Mouse (Mus musculus) midbrain, embryonic 14.5 days (tissue): ENCODE data around the gene Kif1bp. TPM values are rescaled to one million over a fixed set of nuclear protein-coding genes. Genes with fewer than 3 reads are reported as not detected.
"Not testable (repeated sequence)": the region's sequence is repeated elsewhere in the genome, so short reads cannot be mapped to it uniquely, and the experiment has no call there.

Experiments used
- ATAC-seq: fragments of 200-750 bp; cut with Nextera tagmentation; 2 replicates; pipeline ENCODE4 v1.8.0; 2017; ENCODE audit warnings: moderate number of reproducible peaks, moderate library complexity; ENCODE audit not compliant: low FRiP score, low TSS enrichment
- DNase-seq: peaks from one replicate; pipeline ENCODE4 v3.0.0-alpha.2; 2015
- H3K27ac ChIP-seq: fragments of 300-500 bp; sonication (generic); replicated peaks from 2 replicates; pipeline ENCODE4 v1.5.1; 2014; ENCODE audit warnings: mild to moderate bottlenecking, low read depth, low read length, moderate library complexity
- H3K27me3 ChIP-seq: fragments of 300-500 bp; sonication (generic); 2 replicates; pipeline ENCODE4 v1.6.1; 2014; ENCODE audit warnings: low read length, control low read depth, mixed read lengths; ENCODE audit not compliant: control insufficient read depth, insufficient read depth
- H3K36me3 ChIP-seq: fragments of 300-500 bp; sonication (generic); 2 replicates; pipeline ENCODE4 v1.6.1; 2014; ENCODE audit warnings: low read length, control low read depth; ENCODE audit not compliant: control insufficient read depth, insufficient read depth
- H3K4me1 ChIP-seq: fragments of 300-500 bp; sonication (generic); 2 replicates; pipeline ENCODE4 v1.6.1; 2014; ENCODE audit warnings: mild to moderate bottlenecking, antibody characterized with exemption, low read length, control low read depth; ENCODE audit not compliant: control insufficient read depth, insufficient read depth
- H3K4me2 ChIP-seq: fragments of 300-500 bp; sonication (generic); 2 replicates; pipeline ENCODE4 v1.6.1; 2014; ENCODE audit warnings: mild to moderate bottlenecking, low read length, moderate library complexity
- H3K4me3 ChIP-seq: fragments of 300-500 bp; sonication (generic); replicated peaks from 2 replicates; pipeline ENCODE4 v1.5.1; 2014; ENCODE audit warnings: low read depth, low read length
- H3K9ac ChIP-seq: fragments of 300-500 bp; sonication (generic); replicated peaks from 2 replicates; pipeline ENCODE4 v1.6.1; 2014; ENCODE audit warnings: mild to moderate bottlenecking, low read length, moderate library complexity
- H3K9me3 ChIP-seq: fragments of 300-500 bp; sonication (generic); 2 replicates; pipeline ENCODE4 v1.6.1; 2016; ENCODE audit warnings: low read length, control low read depth, mixed read lengths; ENCODE audit not compliant: control insufficient read depth
- WGBS: fragments of 180-500 bp; shearing (Covaris S2); extraction: QIAGEN DNeasy Blood & Tissue Kit; methylation state at CpG from one replicate; pipeline ENCODE4 v1.1.7; 2014; 5-methylcytosine and 5-hydroxymethylcytosine counted together
- polyA plus RNA-seq: library from polyadenylated mRNA; unstranded; fragments of >200 nt; fragmentation: Nextera tagmentation; extraction: Ambion mirVana; gene quantifications from 2 replicates; pipeline ENCODE4 v1.2.1, GENCODE M21; 2014

Gene Kif1bp
- polyA plus RNA-seq, 1 experiment from 2014 or later: 85.3 TPM

DNA sequence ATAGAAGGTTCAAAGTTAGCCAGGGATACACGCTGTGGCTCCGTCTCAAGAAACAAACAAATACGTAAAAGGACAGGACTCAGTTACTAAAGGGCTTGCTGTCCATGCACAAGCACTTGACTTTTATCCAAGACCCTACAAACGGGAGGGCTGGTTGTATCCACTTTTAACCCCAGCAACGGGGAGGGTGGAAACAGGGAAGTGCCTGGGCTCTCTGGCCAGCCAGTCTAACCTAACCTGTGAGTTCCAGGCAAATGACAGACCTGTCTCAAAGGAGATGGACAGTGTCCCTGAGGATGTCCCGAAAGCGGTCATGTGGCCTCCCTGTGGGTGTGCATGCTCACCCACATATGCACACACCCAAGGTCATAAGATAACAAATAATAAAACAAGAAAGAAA is 76.3 kb downstream of the Kif1bp start:
- Histone ChIP-seq H3K4me3 (no peak overlapping the region), H3K4me2 (no peak overlapping the region), H3K36me3 (no peaks in the 10 kb centered on the region), H3K9ac (no peak overlapping the region), H3K27me3 (0 out of 2 replicates have a peak, but pooled peaks cover under 1% of the 10 kb centered on the region), H3K9me3 (no peaks in the 10 kb centered on the region), H3K4me1 (no peaks in the 10 kb centered on the region), H3K27ac (no peak overlapping the region)
- WGBS: 84% methylated on average over 7 of the region's 7 CpGs
- no peak for DNase-seq
- no peak for ATAC-seq

DNA sequence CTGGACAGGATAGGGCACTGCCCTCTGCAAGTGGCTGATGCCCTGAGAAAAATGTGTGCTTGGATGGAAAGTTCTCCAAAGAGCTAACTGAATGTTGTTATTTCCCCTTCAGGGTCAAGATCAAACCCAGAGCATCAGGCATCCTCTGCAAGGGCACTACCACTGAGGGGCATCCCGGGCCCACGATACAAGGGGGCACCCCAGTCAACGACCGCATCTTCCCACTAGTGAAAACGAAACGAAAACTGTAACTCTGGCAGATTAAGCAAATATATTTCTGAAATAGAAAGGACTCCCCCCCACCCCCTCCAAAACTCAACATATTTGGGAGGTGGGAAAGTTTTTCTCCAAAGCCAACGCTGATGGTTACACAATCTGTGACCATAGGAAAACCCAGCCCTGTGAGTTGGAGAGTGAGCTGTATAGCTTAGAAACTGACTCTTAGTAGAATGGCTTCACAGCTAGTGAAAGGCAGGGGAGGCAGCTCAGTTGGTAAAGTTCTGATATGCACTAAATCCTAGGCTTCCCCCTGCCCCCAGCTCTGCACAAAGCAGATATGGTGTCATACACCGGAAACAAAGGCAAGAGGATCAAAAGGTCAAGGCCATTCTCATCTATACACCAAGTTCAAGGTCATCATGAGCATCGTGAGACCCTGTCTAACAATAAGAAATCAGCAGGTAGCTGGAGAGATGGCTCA is 77.2 kb downstream of the Kif1bp start:
- DNase-seq (no peak), ATAC-seq (no peak)
- no peaks in the 10 kb centered on the region for H3K36me3 ChIP-seq
- no peaks in the 10 kb centered on the region for H3K9me3 ChIP-seq
- H3K4me2 ChIP-seq: no peak overlapping the region
- no peak overlapping the region for H3K9ac ChIP-seq
- WGBS: 91% methylated on average over 9 of the region's 9 CpGs
- H3K4me3 ChIP-seq: no peak overlapping the region
- H3K4me1 ChIP-seq: no peaks in the 10 kb centered on the region
- H3K27me3 ChIP-seq: no peaks in the 10 kb centered on the region
- no peak overlapping the region for H3K27ac ChIP-seq

DNA sequence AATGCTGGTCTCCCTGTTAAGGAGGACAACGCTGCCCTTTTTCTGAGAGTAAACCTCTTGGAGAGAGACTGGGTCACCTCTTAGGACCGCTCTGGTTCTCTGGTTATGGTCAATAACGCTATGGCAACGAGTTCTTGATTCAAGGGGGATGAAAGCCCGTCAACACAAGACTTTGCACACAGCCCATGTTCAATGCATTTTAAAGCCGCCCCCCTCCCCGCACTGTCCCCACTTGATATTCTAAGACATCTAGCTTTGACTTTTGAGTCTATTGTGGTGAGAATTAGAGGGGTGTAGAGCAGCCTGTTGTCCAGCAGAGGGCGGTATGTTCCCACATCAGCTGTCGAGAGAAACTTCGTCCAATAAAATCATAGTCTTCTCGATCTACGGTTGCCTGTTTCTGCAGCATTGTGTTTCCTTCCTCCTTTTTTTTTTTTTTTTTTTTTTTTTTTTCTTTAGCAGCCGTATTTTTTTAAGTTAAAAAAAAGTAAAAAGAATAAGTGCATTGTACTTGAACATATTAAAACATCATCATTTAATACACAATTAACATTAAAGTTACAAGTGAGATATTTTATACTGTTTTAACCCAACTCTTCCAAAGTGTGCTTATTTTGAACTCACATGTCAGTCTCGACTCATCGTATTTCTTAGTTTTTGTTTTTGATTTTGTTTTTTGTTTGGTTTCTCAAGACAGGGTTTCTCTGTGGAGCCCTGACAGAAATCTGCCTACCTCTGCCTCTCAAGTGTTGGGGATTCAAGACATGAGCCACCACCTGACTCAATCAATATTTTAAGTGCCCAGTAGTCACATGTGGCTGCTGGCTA is 78.0 kb downstream of the Kif1bp start:
- H3K4me3 ChIP-seq: no peak overlapping the region
- no peaks in the 10 kb centered on the region for H3K36me3 ChIP-seq
- peak; percentile 86 for DNase-seq
- H3K9ac ChIP-seq: no peak overlapping the region
- no peaks in the 10 kb centered on the region for H3K9me3 ChIP-seq
- peak; percentile 53; the same call in 1 of the 2 replicates for ATAC-seq
- WGBS: 22% methylated on average over 15 of the region's 15 CpGs
- no peaks in the 10 kb centered on the region for H3K27me3 ChIP-seq
- H3K4me1 ChIP-seq: no peaks in the 10 kb centered on the region
- H3K27ac ChIP-seq: no peak overlapping the region
- peak overlapping the region; percentile 35 for H3K4me2 ChIP-seq

DNA sequence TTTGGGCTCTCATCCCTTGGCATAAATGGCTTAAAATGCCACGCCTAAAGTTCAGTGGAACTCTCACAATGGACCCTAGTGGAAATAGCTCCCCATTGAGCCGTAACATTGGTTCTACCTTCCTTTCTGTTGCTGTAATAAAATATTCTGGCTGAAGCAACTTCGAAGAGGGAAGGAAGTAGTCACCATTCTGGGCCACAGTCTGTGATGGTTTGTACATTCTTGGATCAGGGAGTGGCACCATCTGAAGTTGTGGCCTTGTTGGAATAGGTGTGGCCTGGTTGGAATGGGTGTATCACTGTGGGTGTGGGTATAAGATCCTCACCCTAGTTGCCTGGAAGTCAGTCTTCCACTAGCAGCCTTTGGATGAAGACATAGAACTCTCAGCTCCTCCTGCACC is 86.6 kb downstream of the Kif1bp start:
- H3K4me1 ChIP-seq, H3K4me2 ChIP-seq, H3K4me3 ChIP-seq, H3K9ac ChIP-seq, H3K9me3 ChIP-seq, DNase-seq, ATAC-seq, H3K27ac ChIP-seq, H3K27me3 ChIP-seq, H3K36me3 ChIP-seq: not testable (repeated sequence)
- WGBS: 85% methylated on average over 3 of the region's 3 CpGs

Other genes starting within 250 kb of the Kif1bp start
- gene Hk1, start 198.5 kb downstream of the Kif1bp start, polyA plus RNA-seq: 66.2 and 73.7 TPM in 2 replicates
- gene Hkdc1, start 156.0 kb downstream of the Kif1bp start, polyA plus RNA-seq: 0.29 TPM in 1 of 2 replicates, not detected in the other
- gene 4930507D05Rik, start 129.0 kb downstream of the Kif1bp start, polyA plus RNA-seq: 0.96 and 1.6 TPM in 2 replicates
- 15.8 and 24.5 TPM in 2 replicates for gene Supv3l1, start 128.7 kb downstream of the Kif1bp start, polyA plus RNA-seq
- gene Vps26a, start 91.7 kb downstream of the Kif1bp start, polyA plus RNA-seq: 54.2 and 65.0 TPM in 2 replicates
- gene Srgn, start 51.0 kb downstream of the Kif1bp start, polyA plus RNA-seq: 5.4 and 11.4 TPM in 2 replicates
- 16.8 and 23.7 TPM in 2 replicates for gene Ddx21, start 23.8 kb upstream of the Kif1bp start, polyA plus RNA-seq
- 81.5 and 103 TPM in 2 replicates for gene Ddx50, start 72.8 kb upstream of the Kif1bp start, polyA plus RNA-seq
- gene Stox1, start 147.7 kb upstream of the Kif1bp start, polyA plus RNA-seq: 2.7 and 2.9 TPM in 2 replicates
- 86.9 and 116 TPM in 2 replicates for gene Ccar1, start 213.8 kb upstream of the Kif1bp start, polyA plus RNA-seq